Mouse (Mus musculus): ENCODE data around the gene Igsf9b. TPM values are rescaled to one million over a fixed set of nuclear protein-coding genes. Genes with fewer than 3 reads are reported as not detected.

Gene Igsf9b
- total RNA-seq (2021), result 1 to 10 TPM; 7.2 to 8.6 TPM

DNA sequence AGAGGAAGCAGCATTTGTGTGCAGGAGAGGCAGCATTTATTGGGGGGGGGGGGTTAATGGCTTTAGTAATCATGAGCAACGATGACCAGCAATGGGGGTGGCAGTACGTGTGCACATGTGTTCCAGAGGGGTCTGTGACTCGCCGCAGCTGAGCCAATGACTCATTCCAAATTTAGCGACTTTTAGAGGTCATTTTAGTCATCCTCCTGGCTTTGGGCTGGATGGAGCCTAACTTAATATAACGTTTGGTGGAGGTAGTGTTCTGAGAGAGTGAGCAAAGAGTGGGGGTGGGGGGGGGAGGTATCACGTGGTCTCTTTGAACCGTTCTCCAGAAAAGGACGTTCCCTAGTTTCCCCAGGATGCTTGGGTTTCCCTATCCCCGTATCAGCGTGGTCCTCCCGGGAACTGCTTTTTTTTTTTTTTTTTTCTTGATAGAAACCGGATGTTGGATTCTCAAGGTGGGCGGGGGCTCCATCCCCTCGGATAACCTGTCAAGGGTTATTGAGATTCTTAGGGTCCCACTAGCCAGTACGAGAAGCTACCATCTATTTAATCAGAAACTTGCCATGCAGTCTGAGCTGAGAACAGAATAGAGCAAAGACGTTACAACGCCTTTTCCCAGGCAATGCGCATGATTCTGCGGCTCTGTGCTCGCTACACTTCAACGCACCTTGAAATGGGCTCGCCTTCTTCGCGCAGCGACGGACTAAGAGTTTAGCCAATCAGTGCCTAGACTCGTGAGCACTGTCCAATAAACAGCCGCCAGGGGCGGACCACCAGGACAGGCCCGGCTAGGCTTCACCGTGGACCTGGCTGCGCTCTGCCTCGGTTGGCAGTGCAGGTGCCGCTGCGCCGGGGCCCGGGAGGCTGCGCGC is at the start of gene Igsf9b:
Gene Igsf9b (plus strand): TSS at position 794 of the 875 bp plus-strand sequence.
- DNase-seq (ENCODE audit: low spot score), result peak; percentile 87
- intact Hi-C loops (cut with DNase I), result no loop called here

DNA sequence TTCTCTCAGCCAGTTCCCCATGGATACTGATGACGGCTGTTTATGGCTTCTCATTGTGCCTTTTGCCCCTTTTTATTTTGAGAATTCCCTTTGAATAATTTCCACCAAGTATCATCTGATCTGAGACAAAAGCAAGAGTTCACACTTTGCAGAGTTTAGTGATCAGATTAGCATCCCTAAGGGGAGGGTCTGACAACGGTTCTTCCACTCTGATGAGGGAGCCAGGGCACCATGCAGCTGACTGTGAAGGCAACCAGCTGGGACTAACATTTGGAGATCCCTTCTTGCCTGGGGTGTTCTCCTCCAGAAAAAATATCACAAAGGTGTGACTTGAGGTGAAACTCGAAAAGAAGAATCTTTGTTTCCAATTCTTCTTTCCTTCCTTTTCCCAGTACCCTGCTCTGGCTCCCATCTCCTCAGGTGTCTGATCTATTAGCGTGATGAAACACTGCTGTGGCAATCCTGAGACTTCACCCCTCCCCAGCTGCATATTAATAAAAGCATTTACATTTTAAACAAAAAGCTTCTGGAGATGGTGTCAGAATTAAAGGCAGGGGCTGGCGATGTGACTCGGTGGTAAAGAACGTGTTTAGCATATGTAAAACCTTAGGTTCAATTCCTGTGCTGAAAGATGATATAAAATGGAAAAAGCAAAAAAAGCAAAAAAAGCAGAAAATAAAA is 46.8 kb upstream of the Igsf9b start:
- intact Hi-C loops (cut with DNase I), result no loop called here
- DNase-seq (ENCODE audit: low spot score), result no peak

DNA sequence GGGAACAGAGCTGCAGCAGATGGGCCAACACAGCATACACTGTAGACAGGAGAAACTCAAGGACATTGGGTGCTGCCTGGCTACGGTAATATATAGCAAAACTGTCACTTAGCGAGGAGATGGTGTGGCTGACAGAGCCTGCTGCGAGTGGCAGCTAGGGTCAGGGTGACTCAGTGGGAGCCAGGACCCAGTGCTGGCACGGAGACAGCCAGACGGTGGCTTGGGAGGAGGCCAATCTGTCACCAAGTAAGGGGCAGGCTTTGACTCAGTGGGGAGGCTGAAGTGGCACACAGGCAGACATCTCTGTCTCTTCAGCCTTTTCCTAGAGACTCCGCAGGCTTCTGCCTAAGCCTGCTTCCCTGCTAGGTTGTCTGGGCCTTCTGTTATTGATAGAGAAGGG is 42.5 kb upstream of the Igsf9b start:
- intact Hi-C loops (cut with DNase I), result no loop called here
- DNase-seq (ENCODE audit: low spot score), result peak; percentile 6

DNA sequence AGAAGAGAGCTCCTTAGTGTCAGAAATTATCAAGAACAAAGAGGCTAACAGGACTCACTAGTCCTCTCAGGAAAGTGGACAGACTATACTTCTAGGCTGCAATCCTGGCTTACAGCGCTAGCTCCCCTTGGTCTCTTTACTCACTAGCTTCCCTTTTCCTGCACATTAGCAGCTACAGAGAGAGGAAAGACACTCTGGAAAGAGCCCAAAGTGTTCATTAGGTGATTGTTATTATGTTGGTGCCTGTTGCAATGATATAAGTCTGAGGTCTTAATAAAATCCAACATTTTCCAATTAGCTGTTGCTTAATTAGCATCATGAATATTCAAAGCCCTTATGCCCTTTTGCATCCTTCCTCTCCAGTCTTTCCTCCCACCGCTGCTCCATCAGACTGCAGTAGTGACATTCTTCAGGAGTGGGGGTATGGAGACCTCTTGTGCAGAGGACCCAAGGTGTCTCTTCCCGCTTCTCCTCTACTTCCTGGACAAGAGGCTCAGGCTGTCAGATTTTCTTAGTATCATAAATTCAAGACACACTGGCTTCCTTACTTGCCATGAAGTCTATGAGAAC is 38.5 kb upstream of the Igsf9b start:
- no peak for DNase-seq (ENCODE audit: low spot score)
- intact Hi-C loops (cut with DNase I), result no loop called here

DNA sequence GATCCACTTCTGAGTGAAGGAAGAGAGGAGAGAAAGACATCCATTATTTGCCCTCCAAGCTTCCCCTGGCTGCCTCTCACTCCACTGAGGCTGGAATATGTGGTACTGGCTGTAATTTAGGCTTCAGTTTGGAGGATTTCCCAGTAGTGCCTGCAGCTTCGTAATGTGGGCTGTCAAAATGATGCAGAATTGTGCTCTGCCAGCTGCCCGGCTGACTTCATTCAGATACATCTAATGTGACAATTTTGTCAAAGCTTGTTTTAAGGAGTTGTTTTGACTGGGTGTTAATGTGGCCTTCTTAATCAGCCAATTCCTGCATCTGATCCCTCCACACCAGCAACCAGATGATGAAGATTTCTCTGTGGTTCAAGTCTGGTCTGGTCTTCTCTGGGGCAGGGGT is 37.1 kb upstream of the Igsf9b start:
- DNase-seq (ENCODE audit: low spot score), result no peak
- intact Hi-C loops (cut with DNase I), result no loop called here

DNA sequence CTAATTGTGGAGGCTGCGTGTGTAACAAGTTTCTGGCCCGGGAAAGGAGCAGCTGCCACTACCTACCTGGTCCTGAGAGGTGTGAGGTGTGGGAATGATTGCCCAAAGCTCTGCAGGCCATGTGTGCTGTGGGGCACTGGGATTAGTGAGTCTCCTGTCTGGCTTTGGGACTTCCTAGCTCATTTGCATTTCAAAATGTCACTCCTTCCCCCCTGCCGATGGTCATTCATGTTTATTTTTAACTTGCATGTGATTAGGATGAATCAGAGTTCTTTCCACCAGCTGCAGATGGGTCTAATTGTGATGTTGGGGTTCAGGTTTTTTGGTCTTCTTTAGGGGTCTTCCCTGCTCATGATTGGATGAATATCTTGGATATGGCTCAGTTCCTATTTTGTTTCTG is 34.0 kb upstream of the Igsf9b start:
- no peak for DNase-seq (ENCODE audit: low spot score)
- intact Hi-C loops (cut with DNase I), result no loop called here

DNA sequence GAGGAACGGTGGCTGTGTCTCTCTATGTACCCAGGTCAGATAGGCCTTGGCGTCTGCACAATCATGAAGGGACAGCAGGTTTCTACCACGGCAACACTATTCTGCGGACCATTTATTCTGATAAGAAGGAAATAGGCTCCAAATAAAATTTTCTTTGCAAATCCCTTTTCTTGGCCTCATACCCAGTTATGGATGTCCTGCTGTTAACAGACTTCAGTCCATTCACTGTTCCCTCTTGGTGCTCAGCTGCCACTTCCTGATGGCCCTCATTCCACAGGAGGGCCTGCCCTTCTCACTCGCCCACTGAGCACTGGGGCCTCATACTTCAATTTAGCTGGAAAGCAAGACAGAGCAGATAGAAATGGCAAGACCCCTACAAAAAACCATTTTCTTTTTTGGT is 31.1 kb upstream of the Igsf9b start:
- intact Hi-C loops (cut with DNase I), result no loop called here
- no peak for DNase-seq (ENCODE audit: low spot score)

DNA sequence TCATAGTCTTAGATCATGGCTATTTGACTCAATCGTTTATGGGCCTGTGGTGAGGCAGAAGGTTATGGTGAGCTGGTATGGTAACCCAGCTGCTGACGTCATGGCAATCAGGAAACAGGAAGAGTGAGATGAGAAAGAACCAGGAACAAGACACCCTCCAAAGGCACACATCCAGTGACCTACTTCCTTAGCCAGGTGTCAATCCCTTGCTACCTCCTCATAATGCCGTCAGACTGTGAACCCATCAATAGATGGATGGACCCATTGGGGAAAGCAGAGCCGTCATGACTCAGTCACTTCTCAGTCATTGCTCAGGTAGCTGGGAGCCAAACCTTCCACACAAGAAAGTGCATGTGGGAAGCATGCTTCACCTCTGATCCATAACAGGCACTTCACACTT is 30.5 kb upstream of the Igsf9b start:
- intact Hi-C loops (cut with DNase I), result no loop called here
- DNase-seq (ENCODE audit: low spot score), result no peak

DNA sequence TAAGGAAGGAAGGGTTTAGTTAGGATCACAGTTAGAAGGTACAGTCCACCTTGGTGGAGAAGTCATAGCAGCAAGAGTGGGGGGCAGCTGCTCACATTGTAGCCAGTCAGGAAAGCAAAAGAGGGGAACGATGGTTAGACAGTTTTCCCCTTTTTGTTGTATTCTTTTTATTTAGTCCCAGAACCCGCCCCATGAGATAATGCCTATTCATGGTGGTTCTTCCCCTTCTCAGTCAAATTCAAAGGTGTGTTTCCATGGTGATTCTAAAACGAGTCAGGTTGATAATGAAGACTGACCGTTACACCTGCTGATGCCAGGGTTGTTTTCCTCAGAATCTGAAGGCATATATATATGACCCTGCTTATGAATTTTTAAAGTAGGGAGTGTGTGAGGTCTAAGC is 29.7 kb upstream of the Igsf9b start:
- intact Hi-C loops (cut with DNase I), result no loop called here
- no peak for DNase-seq (ENCODE audit: low spot score)

DNA sequence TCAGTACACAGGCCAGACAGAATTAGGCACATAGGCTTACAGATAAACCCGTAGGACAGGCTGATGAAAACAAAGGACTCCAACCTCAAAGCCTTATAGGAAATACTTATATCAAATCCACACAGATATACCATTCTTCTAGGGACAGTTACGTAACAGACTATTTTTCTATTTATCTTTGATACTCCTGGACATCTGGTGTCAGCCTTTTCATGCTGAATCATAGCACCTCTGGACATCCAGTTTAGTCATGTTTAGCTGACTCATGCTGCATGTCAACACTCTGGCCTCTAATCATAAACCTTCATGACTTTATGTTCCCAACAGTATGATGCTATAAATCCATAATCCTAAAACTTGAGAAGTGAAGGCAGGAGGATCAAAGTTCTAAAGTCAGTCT is 29.1 kb upstream of the Igsf9b start:
- intact Hi-C loops (cut with DNase I), result no loop called here
- no peak for DNase-seq (ENCODE audit: low spot score)

DNA sequence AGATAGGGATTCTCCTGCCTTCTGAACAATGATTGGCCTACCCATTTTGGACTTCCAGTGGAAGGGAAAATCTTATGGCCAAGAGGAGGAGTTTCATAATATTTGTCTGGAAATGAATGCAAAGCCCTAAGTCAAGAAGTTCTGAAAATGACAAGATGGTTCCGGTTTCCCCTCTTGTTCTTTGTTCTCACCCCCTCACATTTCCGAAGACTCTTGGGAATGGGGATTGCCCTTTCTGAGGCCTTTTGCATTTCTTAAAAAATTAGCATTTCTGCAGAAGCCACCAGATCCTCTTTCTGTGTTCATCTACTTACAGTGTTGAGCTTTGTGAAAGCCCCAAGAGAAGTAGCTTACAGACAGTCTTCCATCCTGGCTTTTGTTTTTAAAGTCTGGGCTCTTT is 27.1 kb upstream of the Igsf9b start:
- intact Hi-C loops (cut with DNase I), result no loop called here
- no peak for DNase-seq (ENCODE audit: low spot score)

DNA sequence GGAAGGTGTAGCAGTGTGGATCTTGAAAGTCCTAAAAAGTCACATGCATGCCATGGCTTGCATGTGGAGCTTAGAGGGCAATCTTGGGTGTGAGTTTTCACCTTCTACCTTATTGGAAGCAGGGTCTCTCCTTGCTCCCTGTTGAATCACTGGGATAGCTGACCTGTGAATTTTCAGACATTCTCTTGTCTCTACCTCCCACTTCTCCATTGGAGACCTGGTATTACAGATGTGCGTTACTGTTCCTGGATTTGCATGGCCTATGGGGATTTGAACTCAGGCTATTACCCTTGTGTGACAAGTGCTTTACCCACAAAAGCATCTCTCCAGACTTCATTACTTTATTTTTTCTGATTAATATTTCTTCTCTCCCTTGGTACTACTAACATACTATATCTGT is 26.1 kb upstream of the Igsf9b start:
- no peak for DNase-seq (ENCODE audit: low spot score)
- intact Hi-C loops (cut with DNase I), result no loop called here

DNA sequence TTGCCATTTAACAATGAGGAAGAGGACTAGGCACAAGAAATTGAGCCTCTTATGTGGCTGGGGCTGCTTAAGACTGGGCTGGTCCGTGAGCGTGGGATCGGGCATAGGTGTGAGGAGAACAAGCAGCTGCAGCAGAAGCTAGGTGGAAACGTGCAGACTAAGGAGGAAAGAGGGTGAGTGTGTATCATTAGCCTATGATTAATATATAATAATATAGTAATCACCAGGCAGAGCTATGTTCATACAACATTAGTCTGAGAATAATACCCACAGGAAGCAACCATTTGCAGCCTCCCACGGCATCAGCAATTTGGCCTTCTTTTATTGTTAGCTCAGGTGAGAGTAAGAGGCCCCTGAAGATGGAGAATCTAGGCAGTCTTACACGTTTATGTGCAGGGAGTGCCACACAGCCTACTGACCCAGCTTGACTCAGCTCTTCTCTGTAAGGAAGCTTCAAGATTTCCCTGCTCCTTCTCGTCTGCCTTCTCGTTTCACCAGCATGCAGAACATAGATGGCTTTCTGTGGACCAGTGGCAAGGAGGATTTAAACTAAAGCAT is 22.6 kb upstream of the Igsf9b start:
- intact Hi-C loops (cut with DNase I), result no loop called here
- no peak for DNase-seq (ENCODE audit: low spot score)

DNA sequence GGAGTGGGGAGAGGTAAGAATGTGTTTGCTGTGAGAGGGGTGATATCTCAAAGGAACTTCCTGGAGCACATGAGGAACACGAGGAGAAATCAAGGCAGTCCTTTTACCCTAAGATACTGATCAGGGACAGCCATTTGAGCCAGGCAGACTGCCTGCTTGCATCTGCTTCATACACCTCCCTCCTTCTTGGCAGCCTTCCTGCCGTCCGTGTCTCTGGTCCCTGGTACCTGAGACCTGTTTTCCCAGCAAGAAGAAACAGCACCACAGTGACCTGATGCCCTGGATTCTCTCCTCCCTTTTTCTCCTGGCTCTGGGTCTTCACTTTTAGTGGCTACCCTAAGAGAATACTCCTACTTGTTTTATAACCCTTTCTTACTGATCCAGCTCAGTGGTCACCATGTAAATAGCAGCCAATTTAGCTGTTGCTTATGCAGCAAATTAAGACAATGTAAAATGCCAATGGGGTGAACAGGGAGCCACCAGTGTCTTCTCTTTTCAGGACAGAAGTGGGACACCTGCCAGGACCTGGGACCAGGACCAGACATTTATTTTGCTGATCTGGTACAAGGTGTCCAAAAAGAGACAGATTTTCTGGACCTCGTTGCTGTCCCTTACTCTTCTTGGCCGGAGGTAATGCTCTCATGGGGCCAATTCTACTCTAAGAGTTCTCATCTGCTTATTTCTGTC is 21.5 kb upstream of the Igsf9b start:
- intact Hi-C loops (cut with DNase I), result no loop called here
- no peak for DNase-seq (ENCODE audit: low spot score)

DNA sequence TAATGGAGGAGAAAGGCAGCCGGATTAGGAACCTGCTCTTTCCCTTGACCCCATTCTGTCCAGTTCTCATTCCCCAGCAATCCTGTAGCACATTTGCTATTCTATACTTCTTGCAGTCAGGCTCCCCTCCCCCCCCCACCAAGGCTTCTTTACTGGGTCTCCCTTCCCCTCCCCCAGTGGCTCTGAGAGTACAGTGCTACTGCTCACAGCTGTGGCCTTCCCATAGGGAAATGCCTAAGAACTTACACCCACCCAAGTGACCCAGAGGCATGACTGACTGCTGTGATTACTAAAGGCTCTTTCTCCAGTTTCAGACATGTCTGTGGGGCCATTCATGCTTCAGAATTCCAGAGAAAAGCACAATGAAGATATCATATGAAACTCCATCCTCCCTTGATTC is 20.0 kb upstream of the Igsf9b start:
- intact Hi-C loops (cut with DNase I), result no loop called here

DNA sequence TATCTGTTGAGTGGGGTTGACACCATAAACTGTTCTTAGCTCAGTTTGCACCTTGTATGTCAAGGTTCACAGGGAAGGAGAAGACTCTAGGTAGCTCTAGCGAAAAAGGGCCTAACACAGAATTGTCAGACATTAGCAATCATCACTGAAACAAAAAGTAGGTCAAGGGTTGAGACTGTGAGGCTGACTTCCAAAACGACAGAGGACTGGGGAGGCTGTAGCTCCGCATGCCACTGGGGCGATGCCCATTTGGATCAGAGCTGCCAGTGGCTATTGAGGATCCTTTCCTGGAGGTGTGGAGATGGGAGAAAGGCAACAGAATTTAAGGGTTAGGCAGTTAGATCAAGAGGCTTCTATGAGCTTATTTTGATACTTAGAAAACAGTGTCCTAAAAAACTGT is 18.0 kb upstream of the Igsf9b start:
- intact Hi-C loops (cut with DNase I), result loop anchor here (10.0 kb wide), 1 partner anchor 206 kb away; no protein-coding TSS in a partner anchor
- no peak for DNase-seq (ENCODE audit: low spot score)

More for the DNA sequence above, 20.0 kb upstream of the Igsf9b start:
- no peak for DNase-seq (ENCODE audit: low spot score)

DNA sequence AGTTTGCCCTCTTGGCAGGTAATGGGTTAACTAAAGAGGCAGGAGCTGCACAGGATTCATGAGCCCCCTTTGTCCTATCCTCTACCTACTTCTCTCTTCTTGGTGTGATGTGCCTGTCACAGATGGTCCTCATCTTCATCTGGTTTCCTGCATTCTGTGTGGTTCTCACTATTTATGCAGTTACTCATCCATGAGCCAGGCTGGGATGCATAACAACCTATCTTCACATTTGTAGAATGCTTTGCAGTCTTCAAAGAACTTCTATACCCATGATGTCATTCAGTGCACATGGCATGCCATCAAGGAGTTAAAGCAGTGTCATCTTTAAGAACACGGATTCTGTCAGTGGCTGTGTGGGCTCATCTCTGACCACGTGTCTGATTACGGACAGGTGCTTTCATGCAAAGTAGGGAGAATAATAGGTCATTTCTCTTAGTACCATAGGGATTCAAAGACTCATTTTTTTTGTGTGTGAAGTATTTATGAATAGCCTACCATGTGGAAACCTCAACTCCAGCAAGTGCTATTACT is 13.2 kb upstream of the Igsf9b start:
- intact Hi-C loops (cut with DNase I), result loop anchor here (2.0 to 10.0 kb wide), 4 partner anchors 42 to 211 kb away; no protein-coding TSS in a partner anchor
- DNase-seq (ENCODE audit: low spot score), result no peak

DNA sequence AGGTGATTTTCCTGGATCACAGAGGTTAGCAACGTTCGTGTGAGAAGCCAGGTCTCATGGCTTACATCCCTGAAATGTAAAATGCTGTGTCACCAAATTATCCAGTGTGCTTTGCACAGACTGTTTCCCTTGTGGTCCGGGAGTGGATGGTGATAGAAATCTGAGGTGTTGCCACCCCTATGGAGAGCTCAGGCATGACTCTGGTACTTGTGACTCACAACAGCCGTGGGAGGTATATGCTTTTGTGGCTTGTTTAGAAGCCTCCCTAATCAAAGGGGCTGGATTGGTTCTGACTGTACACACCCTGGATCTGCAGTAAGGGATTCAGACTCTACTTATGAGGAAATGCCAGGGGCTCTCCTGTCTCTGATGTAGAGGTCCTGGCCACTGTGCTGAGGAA is 12.7 kb upstream of the Igsf9b start:
- intact Hi-C loops (cut with DNase I), result loop anchor here (2.0 to 10.0 kb wide), 4 partner anchors 41 to 211 kb away; no protein-coding TSS in a partner anchor

DNA sequence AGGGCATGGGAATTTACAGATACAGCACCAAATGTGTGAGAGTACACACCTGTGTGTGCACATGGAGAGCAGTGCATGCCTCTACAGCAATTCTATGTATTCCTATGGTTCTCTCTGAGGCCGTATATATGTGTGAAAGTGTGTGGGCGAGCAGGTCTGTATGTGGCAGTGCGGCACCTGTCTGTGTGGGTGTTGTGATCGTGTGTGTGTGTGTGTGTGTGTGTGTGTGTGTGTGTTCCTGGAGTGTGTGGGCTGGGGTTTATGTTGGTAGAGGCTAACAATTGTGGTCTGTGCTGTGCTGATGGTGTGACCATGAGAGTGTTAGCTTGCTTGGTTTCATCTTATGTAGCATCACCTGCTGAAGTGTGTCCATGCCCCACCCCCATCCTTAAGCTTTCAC is 12.1 kb upstream of the Igsf9b start:
- intact Hi-C loops (cut with DNase I), result loop anchor here (2.0 to 10.0 kb wide), 4 partner anchors 40 to 212 kb away; no protein-coding TSS in a partner anchor
- DNase-seq (ENCODE audit: low spot score), result no peak

More for the DNA sequence above, 12.7 kb upstream of the Igsf9b start:
- no peak for DNase-seq (ENCODE audit: low spot score)

DNA sequence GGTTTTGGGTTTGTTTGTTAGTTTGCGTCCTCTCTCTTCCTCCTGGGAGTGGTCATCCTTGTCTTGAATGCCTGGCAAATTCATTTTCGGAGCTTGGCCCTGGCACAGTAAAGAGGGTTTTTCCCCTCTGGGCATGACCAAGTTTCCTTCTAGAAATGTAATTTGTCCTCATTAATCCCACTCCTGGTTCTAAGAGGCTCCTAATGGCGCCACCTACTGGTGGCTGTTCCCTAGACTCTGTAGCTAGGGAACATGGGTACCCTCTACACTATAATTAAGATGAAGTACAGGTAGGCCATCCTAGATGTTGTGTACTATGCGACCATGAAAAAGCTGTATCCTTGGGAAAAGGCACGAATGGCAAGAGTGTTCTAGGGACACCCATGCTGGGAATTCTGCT is 11.6 kb upstream of the Igsf9b start:
- intact Hi-C loops (cut with DNase I), result loop anchor here (2.0 to 10.0 kb wide), 4 partner anchors 40 to 213 kb away; no protein-coding TSS in a partner anchor
- DNase-seq (ENCODE audit: low spot score), result no peak
